Mouse (Mus musculus) layer of hippocampus, postnatal 10 days (tissue): ENCODE measurements around the gene Eif4a2. TPM values are rescaled to one million over a fixed set of nuclear protein-coding genes. Genes with fewer than 3 reads are reported as not detected.

Source experiments
- DNase-seq, 2 experiments: peaks; one replicate each; pipeline ENCODE4 v3.0.0; 2021; ENCODE audit warnings: low spot score in 2 of 2
- microRNA-seq, 2 experiments: library from miRNA; unstranded; fragments of <30 nt; microRNA quantifications; one replicate each; pipeline ENCODE4 v1.2.0; 2021
- total RNA-seq, 2 experiments: library from RNA; stranded (reverse); gene quantifications; 2 replicates each; pipeline ENCODE4 v1.2.3; 2021

Gene Eif4a2
- total RNA-seq, 2 experiments from 2014 or later, result 701 to 766 TPM

DNA sequence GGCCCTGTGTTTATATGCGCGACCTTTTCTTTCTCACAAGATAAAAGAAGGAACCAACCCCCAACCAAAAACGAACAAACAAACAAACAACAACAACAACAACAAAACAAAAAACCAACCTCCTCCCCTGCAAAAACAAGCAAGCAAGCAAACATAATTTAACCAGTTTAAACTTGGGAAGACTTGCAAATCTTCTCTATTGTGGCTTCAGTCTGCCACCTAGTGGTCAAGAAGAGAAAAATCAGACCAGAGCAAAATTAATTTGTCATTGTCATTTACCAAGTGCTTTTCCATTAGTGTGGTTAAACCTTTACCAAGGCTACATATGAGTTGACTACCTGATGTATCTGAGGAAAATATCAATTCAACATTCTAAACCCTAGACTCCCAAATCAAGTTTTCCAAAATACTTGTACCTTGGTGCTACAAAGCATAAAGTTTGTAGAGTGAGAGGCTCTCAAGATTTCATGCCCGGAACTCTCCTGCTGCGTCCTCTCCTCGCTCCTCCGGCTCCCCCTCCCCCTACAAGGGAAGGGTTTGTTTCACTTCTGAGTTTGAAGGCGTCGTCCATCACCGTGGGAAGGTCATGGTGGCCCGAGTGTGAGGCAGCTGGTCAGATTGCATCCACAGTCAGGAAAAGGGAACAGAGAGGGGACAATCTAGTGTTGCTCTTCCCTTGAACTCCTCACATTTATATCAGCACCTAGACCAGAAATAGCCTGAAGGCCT lies 28.3 kb downstream of the Eif4a2 start:
- no peak for DNase-seq

DNA sequence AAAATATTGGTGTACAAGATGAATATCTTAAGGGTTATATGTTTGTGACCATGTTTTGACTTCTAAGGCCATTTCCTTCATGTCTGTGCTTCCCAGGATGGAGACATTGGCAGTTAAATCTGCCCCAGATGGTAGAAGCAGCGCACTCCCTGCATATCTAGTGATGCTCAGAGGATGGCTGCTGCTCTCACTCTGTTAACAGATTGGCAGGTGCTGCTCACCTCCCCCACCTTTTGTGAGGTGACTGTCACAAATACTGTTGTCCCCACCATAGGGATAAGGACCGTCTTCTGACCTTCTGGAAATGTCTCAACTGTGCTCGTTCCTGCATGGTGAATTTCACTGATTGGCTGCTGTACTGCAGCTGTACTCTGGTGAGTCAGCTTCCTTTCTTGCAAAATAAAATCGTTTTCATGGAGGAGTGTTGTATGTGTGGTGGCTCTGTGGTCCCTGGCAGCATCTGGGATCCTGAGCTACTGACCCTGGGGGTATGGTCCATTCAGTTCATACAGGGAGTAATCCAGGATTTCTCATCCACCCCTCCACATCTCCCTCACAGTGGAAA lies 29.2 kb downstream of the Eif4a2 start:
- DNase-seq, result no peak

GRCm38 (mm10) chr16:23140911-23141310 lies 33.7 kb downstream of the Eif4a2 start:
- DNase-seq, result no peak

- no peak for DNase-seq
These were observed 37.1 kb downstream of the Eif4a2 start for GRCm38 (mm10) chr16:23144326-23144725.

DNA sequence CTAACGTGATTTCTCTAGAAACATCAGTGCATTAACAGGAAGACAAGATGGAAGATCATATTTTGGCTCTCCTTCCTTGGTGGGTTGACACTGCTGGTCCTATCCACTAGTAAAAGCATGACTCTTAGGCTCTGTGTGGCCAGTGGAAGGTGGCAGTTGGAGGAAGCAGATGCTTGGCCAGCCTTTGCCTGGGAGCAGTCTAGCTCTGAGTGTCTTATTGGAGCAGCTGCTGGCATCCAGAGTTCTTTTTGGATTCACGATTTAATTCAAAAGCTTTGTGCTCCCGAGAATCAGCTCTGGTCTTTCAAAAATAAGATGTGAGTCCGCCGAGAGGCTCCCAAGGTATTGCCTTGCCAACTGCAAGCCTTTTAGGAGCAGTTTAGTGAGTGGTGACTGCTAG lies 38.0 kb downstream of the Eif4a2 start:
- no peak for DNase-seq

DNA sequence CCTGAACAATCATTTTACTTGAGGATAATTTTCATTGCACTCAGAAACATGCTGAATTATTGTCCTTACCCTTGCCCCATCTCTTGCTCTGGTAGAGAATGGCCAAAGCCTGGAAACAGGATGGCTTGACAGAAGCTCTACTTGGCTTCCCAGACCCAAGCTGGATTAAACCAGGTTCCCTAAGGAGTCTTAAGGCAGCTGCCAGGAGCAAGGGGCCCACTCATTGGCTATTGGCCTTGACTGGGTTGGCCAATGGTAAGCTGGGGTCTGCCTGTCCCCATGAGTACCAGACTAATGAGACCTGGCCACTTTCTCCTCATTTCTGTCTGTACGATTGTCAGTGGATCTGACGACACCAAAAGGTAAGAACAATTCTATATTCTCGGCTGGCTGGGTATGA lies 39.0 kb downstream of the Eif4a2 start, which contains the start of gene Adipoq:
Adipoq (plus strand) TSS at position 257 of the 400 bp plus-strand sequence.
- DNase-seq, result no peak

- DNase-seq, result no peak
These were observed 41.7 kb downstream of the Eif4a2 start for GRCm38 (mm10) chr16:23148936-23149335.

- DNase-seq, result no peak
These were observed 42.2 kb downstream of the Eif4a2 start for GRCm38 (mm10) chr16:23149396-23149795.

DNA sequence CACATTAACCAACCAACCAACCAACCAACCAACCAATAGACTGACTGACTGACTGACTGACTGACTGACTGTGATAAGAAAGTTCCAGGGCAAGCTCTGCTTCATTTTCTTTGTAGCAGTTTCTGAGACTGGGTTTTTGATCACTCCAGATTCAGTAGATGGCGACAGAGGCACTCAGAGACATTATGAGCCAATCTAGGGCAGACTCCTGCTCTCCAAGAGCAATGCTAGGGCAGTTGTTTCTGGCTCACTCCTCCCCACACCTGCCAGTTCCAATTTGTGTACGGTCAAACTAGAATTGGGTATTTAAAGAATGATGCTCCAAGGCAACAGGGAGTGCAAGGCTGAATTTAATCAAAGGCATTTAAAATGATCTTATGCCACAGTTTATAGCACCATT lies 44.2 kb downstream of the Eif4a2 start:
- DNase-seq, result peak in 1 of 2 experiments; percentile 43

DNA sequence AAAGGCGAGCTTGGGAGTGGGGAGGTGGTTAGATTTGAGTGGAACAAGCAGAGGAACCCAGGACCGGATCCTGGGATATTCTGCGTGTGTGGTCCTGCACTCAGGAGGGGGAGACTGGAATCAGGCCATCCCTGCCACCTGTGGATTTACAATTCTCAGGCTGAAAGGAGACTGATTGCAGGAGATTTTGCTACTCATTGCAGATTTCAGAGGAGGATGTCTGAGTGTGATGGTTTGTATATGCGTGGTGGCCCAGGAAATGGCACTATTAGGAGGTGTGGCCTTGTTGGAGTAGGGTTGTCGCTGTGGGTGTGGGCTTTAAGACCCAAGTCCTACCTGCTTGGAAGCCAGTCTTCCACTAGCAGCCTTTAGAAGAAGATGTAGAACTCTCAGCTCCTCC lies 47.0 kb downstream of the Eif4a2 start:
- DNase-seq, result no peak

GRCm38 (mm10) chr16:23157013-23157412 lies 49.8 kb downstream of the Eif4a2 start:
- no peak for DNase-seq

- no peak for DNase-seq
These were observed 51.0 kb downstream of the Eif4a2 start for GRCm38 (mm10) chr16:23158292-23158691.

GRCm38 (mm10) chr16:23158957-23159356 lies 51.7 kb downstream of the Eif4a2 start:
- no peak for DNase-seq

GRCm38 (mm10) chr16:23159749-23160148 lies 52.5 kb downstream of the Eif4a2 start:
- no peak for DNase-seq

DNA sequence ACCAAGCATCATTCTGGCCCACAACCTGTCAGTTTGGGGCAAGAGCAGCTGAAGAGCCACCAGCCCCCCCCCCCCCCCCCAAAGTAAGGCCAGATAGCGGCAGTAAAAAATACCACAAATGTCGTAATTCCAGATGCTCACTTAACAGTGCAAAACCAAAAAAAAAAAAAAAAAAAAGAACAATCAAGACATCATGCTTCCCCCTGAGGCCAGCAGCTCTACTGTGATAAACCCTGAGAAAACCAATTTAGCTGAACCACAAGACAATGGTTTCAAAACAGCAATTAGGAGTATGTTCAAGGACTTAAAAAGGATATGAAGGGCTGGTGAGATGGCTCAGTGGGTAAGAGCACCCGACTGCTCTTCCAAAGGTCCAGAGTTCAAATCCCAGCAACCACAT lies 54.9 kb downstream of the Eif4a2 start:
- no peak for DNase-seq

Small RNA genes lying within 50 kb of the gene (microRNA-seq; reads per million reads assigned to microRNA genes)
- gene Gm49346, result 0 to 0.22 reads per million in 2 experiments

Other genes with a start within 250 kb of the Eif4a2 start
- gene Tbccd1, start 249.8 kb upstream of the Eif4a2 start, total RNA-seq, result 10 to 100 TPM; 12.2 to 14.4 TPM
- 10 to 100 TPM; 64.5 to 66.4 TPM for gene Dnajb11, start 249.6 kb upstream of the Eif4a2 start, total RNA-seq
- not detected for gene Ahsg, start 216.2 kb upstream of the Eif4a2 start, total RNA-seq
- gene Fetub, start 189.1 kb upstream of the Eif4a2 start, total RNA-seq, result under 1 TPM; 0.31 to 0.34 TPM
- gene Hrg, start 156.4 kb upstream of the Eif4a2 start, total RNA-seq, result not detected
- gene Kng2, start 78.0 kb upstream of the Eif4a2 start, total RNA-seq, result not detected
- not detected for gene Kng1, start 49.6 kb upstream of the Eif4a2 start, total RNA-seq
- 1 to 10 TPM; 5.6 to 7.1 TPM for gene Rfc4, start 20.3 kb downstream of the Eif4a2 start, total RNA-seq
- gene Adipoq, start 39.1 kb downstream of the Eif4a2 start, total RNA-seq, result not detected
- 10 to 100 TPM; 12.8 to 15.5 TPM for gene St6gal1, start 117.3 kb downstream of the Eif4a2 start, total RNA-seq